Mouse (Mus musculus): ENCODE results near the gene Cdk5r2.
"Not testable (repeated sequence)": the region's sequence is repeated elsewhere in the genome, so short reads cannot be mapped to it uniquely, and the experiment has no call there.

The Cdk5r2 gene

DNA sequence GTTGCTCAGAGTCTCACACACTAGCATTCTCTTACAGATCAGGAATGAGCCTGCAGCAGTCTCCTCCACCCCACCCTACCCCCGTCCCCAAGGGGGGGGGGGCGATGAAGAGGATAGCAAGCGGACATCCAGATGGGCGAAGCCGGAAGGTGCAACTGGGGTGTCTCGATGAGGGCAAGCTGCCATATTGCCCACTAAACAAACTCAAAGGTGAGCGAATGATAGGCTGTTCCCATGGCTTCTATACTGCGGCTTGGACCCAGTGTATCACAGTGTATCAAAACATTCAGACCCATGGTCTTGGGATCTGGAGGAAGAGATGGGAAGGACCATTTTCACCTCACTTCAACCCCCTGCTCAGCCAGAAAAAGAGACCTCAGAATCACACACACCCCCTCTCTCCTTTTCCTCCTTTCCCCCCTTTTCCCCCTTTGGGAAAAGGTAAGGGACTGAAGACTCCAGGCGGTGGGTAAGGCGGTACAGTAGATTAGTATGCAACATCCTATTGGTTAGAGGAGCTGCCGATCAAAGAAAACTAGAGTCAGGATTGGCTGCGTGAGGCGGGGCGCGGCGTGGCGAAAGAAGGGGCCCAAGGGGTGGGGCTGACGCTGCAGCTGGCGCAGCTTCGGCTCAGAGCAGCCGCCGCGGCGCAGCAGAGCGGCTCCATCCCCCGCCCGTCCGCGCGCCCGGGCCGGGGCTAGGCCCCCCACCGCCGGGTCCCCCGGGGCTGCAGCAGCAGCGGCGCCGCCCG lies at the start of gene Cdk5r2:
Gene Cdk5r2, plus strand, starts transcription at position 629 of the 751 bp plus-strand sequence.
- peak; percentile 17 for DNase-seq (ENCODE audit: low spot score)

DNA sequence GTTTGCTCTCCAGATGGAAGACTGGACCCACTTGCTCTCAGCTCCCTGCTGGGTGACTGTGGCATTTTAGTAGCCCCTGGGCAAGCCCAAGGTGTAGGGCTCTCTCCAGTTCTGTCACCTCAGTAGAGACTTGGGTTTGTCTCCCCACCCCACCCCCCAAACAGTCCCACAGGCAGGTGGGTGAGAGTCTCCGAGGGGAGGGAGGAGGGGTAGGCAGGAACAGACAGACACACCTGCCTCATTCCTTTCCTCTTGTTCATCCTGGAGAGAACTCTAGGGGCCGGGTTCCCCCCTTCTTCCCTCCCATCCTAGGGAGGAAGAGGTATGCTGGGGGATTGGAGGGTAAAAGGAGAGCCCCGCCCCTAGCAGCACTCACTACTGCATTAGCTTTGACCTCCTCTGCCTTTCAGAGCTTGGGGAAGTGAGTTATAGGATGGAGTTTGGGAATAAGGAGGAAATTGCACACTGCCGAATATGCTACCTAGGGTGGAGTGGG lies 49.3 kb upstream of the Cdk5r2 start:
- DNase-seq (ENCODE audit: low spot score) = no peak

DNA sequence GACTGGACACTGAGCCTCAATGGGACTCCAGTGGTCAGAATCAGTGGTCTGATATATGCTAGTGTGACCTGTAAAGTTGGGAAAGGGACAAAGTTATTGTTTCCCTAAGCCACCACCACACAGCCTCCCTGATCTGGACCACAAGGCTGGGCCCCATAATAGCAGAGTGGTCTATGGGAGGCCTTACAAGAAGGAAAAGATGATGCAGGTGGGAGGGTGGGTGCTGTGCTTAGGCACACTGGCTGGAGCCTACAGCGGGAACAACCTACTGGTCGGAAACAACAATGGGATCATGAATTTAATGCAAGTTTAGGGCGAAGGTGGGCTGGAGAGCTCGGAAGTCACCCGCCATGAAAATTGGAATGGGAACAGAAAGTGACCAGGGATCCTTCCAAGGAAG lies 48.9 kb upstream of the Cdk5r2 start:
- no peak for DNase-seq (ENCODE audit: low spot score)

DNA sequence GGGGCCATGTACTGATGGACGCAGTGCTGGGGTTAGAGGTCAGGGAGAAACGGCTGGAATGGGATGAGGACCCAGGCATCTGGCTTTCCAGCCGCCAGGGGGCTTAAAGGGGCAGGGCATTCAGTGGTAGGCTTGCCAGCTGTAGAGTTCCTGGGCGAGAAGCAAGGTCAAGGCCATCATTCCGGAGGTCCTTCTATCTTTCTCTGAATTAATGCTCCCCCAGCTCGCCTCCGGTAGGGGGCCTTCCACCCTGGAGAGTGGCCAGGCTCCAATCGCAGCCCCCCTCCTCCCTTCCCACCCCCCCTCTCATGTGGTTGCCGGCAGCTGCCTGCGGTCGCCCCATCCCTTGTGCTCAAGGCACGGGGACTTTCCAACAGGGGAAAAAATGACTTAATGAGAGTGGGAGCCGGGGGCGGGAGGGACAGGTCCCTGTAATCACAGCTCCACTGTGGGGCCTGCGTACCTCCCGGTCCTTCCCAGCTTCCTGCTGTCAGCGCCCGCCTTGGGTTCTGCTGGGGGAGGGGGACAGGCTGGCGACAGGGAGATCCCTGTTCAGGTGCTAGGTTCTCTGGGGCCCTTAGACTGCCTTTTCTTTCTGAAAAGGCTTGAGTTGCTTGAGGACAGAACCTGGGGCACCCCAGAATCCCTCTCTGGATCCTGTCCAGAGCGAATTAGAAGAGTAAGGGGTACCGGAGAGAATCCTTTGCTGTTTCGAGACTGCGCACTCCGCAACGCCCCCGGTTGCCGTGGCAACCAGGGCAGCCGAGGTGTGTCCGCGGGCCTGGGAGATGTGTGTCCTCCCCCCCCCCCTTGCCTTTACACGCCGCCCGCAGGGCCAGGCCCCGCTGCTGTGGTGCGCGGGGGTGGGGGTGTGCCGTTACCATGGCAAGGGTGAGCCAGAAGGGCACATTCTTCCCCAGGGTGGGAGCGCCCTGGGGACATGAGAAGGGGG lies 48.1 kb upstream of the Cdk5r2 start:
- DNase-seq (ENCODE audit: low spot score) = no peak

DNA sequence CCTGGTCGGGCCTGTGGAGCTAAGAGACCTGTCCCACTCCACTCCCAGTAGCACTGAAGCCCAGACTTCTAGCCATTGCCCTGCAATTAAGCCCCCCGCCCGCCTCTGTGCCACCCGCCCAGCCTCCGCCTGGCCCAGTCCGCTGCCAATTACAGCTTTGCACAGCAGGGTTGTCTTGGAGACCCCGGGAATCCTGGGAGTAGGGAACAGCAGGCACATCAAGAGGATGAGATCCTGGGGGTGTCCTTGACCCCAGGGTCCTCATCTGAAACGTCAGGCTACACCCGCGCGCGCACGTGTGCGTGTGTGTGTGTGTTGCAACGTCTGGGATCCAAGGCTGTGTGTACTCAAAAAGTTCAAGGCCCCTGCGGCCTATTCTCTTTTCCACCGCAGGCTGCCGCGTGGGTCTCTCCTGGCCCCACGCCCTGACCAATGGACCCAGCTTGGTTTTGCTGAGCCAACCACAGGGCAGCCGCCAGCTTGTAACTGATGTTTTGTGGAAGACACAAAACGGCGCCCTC lies 47.1 kb upstream of the Cdk5r2 start:
- no peak for DNase-seq (ENCODE audit: low spot score)

DNA sequence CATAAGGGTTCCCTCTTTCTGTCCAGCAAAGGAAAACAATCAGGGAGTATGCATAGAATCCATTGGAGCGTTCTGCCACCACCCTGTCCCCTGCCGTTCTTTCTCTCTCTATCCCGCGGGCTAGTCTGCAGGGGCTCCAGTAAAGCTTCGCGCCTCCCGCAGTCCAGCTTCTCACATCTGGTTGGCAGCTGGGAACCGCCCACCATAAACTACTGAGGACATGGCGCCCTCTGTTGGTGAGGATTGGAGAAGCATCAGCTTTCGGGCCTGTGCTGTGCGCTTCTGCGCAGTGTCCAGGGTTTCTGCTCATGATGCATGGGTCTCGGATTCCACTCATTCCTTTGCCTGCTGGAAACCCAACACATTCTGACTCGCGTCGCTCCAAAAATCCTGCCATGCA lies 46.7 kb upstream of the Cdk5r2 start:
- peak; percentile 70 for DNase-seq (ENCODE audit: low spot score)

DNA sequence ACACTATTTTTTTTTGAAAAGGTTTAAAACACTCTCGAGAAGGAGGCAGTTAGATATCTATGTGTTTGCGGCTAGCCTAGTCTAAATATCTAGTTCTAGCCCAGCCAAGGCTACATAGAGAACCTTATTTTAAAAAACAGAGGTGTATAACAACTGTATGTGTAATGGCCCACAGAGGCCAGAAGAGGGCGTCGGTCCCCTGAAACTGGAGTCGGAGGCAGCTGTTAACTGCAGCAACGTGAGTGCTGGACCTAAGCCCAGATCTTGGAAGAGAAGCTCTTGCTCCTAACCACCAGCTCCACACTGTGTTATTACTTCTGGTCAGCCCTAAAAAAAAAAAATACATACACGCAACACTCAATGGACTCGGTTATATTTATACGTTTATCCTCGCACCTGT lies 45.7 kb upstream of the Cdk5r2 start:
- DNase-seq (ENCODE audit: low spot score) = no peak

DNA sequence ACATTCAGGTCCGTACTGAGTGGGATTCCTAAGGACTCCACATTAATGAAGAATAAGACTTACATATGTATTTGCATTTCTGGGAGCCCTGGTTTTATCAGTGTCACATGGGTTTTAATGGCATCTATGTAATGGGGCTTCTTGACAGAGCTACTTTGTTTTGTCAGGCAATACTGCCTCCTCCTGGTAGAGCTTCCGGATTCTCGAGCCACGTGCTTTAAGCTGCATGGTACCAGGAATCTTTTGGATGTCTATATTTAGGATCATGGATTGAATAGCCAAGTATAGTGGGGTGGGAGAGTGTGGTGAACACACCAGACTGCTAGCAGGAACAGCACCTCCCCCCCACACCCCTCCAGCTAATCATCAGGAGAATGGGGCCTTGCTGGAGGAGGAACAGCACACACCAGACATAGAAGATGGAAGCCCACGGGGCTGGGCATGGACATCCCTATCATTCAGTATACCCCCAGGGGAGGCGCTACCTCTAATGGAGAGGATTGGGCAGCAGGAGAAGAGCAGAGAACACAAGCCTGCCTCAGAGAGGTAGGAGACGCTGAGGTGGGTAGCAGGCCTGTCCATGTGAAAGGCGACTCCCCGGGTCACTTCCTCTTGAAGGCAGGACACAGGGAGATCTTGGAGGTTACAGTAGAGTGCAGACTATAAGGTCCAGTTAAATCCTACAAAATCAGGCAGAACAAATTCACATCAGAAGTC lies 39.6 kb upstream of the Cdk5r2 start:
- no peak for DNase-seq (ENCODE audit: low spot score)

DNA sequence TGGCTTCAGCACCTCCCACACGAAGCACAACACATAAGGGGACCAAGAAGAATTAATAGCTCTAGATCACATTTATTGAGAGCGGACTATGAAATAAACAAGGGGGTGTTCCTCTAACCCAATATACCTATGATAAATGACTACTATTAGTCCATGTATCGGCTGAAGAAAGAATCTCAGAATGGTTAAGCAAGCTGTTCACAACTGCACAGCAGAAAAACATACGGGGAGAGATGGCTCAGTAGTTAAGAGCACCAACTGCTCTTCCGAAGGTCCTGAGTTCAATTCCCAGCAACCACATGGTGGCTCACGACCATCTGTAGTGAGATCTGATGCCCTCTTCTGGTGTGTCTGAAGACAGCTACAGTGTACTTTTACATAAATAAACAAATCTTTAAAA lies 38.8 kb upstream of the Cdk5r2 start:
- DNase-seq (ENCODE audit: low spot score) = not testable (repeated sequence)

DNA sequence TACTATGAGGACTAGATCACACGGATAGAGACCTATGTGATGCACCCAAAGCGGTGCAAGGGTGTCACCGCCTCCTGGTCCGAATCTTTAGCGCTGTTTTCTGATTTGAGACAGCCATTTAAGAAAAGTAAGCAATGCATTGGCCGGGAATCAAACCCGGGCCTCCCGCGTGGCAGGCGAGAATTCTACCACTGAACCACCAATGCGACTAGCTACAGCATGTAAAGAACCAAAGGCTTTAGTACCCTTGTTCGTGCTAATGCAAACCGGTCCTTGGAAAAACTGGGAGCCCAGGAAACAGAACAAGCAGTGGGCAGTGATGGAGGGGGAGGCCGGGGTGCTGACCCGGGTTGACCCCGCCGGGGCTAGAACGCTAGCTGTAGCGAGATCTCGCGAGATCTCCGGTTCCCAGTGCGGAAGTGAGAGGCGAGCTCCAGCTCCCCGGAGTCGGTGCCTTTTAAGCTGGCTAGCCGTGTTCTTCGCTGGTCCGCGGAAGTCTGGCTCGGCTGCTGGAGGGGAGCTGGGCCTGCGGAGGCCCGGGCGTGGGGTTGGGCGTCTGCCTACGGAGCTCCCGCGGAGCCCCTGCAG lies 38.0 kb upstream of the Cdk5r2 start:
- peak; percentile 69 for DNase-seq (ENCODE audit: low spot score)

DNA sequence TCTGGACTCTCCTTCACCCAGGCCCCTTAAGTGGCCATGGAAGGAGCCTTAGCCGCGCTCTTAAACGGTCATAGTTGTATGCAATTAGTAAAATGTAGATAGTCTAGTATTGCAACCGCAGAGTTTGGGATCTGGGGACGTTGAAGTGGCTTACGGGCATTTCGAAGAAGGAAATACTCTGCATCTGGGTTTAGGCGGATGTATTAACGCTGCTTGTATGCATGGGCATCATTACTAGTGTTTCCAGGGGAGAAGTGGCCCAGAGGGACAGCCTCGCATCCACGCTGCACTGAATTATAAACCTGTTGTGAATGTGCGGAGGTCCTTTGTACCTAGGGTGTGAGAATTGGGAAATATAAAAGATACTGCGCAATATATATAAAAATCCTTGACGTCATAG lies 37.5 kb upstream of the Cdk5r2 start:
- DNase-seq (ENCODE audit: low spot score) = no peak

DNA sequence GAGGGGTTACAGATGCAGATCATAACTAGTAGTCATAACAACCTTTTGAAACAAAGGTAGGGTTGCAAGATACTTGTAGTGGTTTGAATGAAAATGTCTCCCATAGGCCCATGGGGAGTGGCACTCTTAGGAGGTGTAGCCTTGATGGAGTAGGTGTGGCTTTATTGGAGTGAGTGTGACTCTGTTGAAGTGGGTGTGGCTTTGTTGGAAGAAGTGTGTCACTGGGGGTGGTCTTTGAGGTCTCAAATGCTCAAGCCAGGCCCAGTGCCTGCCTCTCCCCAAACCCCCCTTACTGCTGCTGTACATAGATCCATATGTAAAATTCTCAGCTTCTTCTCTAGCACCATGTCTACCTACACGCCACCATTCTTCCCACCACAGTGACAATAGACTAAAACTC lies 36.2 kb upstream of the Cdk5r2 start:
- no peak for DNase-seq (ENCODE audit: low spot score)

DNA sequence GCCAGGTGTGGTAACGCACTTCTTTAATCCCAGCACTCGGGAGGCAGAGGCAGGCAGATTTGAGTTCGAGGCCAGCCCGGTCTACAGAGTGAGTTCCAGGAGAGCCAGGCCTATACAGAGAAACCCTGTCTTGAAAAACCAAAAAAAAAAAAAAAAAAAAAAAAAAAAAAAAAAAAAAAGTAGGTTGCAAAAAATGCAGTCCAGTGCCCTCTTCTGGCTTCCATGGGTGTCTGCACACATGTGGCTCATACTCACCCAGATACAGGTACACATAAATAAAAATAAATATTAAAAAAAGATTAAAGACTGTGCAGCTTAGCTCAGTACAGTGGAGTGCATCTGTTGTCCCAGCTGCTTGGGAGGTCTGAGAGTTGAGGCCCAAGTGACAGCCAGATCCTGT lies 31.1 kb upstream of the Cdk5r2 start:
- not testable (repeated sequence) for DNase-seq (ENCODE audit: low spot score)

DNA sequence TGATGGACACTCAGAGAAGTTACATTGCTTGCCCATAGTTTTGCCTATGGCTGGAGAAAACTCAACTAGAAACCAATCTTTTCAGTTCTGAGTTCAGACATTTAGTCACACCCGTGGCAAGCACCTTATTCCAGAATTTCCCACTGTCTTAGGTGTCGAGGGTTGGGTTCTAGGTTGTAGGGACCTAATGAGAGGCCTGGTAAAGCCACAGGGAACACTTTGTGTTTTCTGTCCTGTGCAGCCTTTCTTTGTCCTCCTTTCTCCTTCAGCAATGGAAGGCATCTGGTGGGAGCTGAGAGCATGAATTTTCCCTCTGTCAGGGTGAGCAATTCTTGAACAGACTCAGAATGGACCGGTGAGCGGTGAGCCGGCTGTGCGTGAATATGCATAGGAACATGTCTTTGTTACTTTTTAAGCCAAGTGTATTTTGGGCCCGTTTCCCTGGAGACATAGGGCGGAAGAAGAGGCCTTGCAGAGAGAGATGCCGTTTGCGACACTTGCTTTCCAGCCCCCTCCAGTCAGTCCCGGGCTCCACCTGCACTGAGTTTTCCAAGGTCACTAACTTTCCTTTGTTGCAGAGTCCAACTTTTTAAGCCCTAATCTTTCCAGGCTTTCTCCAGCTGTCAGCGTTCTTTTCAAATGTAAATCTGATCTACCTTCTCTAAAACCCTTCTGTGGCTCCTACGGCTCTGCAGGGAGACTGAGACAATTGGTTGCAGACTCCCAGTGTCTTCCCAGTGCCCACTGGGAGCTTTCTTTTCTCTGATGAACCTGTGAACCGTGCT lies 30.0 kb upstream of the Cdk5r2 start:
- no peak for DNase-seq (ENCODE audit: low spot score)

DNA sequence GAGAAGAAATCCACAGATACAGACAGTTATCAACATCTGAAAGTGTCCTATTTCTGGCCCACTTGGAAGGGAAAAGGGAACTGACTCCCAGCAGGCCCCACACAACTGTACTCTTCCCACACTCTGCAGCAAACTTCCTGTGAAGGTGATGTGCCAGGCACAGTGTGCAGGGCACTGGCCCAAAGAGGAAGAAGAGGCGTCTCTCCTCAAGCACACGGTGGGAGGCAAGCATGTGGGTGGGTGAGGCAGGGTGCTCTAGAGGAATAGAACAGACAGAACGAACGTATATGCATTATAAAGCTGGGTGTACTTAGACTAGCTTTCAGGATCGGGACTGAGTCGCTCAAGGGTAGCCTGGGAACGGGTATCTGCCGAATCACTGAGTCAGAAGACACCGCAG lies 24.7 kb upstream of the Cdk5r2 start:
- DNase-seq (ENCODE audit: low spot score) = no peak

DNA sequence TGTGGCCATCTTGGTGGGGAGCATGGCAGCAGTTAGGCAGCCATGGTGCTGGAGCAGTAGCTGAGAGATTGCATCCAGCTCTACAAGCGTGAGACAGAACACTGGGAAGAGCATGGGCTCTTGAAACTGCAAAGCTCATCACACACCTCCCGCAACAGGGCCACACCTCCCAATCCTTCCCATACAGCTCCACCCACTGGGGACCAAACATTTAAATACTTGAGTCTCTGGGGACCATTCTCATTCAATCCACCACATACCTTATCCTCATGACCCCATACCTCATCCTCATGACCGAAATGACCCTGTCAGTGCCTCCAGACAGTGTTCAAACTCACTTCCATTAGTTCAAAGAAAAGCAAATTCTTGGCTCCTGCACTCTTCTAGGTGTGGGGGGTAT lies 21.5 kb upstream of the Cdk5r2 start:
- DNase-seq (ENCODE audit: low spot score) = no peak

DNA sequence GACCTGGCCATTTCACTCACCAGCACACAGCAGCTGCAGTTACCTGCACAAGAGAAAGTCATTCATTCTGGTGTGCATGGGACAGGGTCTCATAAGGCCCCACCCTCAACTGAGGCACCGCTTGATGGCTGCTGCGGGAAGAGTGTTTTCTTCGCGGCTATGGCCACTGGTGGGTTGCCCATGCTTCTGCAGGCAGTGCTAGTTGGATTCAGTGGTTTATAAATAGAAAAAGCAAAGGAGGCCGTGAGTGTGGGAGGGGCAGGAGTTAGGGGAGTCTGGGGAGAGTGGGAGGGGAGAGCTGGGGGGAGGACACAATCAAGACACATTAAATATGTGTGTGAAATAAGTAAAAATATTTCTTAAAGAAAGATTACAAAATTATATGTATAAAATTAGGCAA lies 11.6 kb upstream of the Cdk5r2 start:
- DNase-seq (ENCODE audit: low spot score) = no peak

DNA sequence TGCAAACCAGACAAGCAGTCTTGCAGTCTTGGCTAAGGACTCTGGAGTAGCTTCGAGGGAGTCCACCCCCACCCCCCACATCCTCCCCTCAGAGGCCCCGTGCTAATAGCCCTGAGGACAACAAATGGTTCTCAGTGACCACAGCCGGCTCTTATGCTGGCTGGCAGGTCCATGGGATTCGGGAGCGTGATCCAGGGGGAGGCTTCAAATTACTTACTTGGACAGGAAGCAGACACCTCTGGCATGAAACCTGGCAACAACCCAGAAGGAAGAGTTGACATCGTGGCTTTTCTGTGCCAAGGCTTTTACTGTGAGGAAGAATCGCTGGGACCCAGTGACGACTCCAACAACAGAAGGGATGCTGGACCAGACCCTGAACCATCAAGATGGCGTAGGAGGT lies 8.4 kb upstream of the Cdk5r2 start:
- DNase-seq (ENCODE audit: low spot score) = no peak

DNA sequence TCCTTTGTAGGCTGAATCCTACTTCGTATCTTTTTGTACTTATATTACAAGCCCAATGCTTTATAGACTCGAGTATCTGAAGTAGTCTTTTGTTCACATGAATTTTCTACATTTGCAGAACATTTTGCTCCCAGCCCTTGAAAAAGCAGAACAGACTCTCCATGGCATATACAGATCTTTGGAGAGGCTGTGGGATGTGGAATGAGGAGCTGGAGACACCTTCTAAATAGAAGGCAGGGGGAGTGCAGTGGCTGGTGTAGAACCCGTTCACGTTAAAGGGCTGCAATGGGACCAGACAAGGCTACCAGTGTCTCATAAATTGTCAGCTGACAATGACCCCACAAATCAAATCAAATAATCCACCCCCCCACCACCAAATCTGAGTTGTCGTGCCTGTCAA lies 5.8 kb upstream of the Cdk5r2 start:
- DNase-seq (ENCODE audit: low spot score) = no peak

DNA sequence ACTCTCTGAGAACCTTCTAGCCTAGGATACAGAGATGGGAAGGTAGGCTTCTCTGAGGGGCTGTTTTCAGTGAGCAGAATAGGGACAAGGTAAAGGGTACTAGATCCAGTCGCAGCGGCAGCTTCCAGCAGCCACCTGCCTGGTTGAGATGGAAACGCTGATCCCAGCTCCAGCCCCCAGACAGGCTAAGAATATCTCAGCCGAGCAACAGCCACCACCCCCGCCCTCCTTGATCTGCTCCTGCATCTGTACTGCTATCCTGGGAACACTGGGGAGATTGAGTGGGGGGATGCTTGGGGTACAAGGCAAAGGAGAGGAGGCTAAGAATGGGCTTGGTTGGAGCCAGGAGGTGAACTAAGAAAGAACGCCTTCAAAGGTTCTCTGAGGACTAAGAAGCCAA lies 4.5 kb upstream of the Cdk5r2 start:
- no peak for DNase-seq (ENCODE audit: low spot score)
